Mouse (Mus musculus) limb, embryonic 14.5 days (tissue): ENCODE measurements at regions not wholly inside any gene's neighbourhood (a gene's known extent, or its start where the extent isn't known, plus 50 kb on each side); places are given as distances from the start of the nearest gene placed in this dataset.

Experiments
- ATAC-seq: fragments of 200-750 bp; cut with Nextera tagmentation; 2 replicates; pipeline ENCODE4 v1.8.0; 2017; ENCODE audit warnings: low read depth, moderate number of reproducible peaks, moderate TSS enrichment; ENCODE audit not compliant: low FRiP score
- DNase-seq: peaks from one replicate; pipeline ENCODE4 v3.0.0-alpha.2; 2015; ENCODE audit warnings: low spot score
- H3K27ac ChIP-seq: fragments of 300-500 bp; sonication (generic); replicated peaks from 2 replicates; pipeline ENCODE4 v1.5.1; 2014; ENCODE audit warnings: low read depth, mild to moderate bottlenecking, low read length, moderate library complexity, mixed read lengths
- H3K27me3 ChIP-seq: fragments of 300-500 bp; sonication (generic); 2 replicates; pipeline ENCODE4 v1.6.1; 2014; ENCODE audit warnings: low read length, mixed read lengths; ENCODE audit not compliant: control insufficient read depth, insufficient read depth
- H3K36me3 ChIP-seq: fragments of 300-500 bp; sonication (generic); 2 replicates; pipeline ENCODE4 v1.6.1; 2014; ENCODE audit warnings: mild to moderate bottlenecking, low read length, moderate library complexity, mixed read lengths; ENCODE audit not compliant: control insufficient read depth, insufficient read depth
- H3K4me1 ChIP-seq: fragments of 300-500 bp; sonication (generic); 2 replicates; pipeline ENCODE4 v1.6.1; 2014; ENCODE audit warnings: antibody characterized with exemption, low read length, mixed read lengths; ENCODE audit not compliant: control insufficient read depth, insufficient read depth
- H3K4me2 ChIP-seq: fragments of 300-500 bp; sonication (generic); replicated peaks from 2 replicates; pipeline ENCODE4 v1.6.1; 2014; ENCODE audit warnings: low read depth, mild to moderate bottlenecking, low read length, moderate library complexity; ENCODE audit not compliant: severe bottlenecking
- H3K4me3 ChIP-seq: fragments of 300-500 bp; sonication (generic); replicated peaks from 2 replicates; pipeline ENCODE4 v1.5.1; 2014; ENCODE audit warnings: low read length
- H3K9ac ChIP-seq: fragments of 300-500 bp; sonication (generic); 2 replicates; pipeline ENCODE4 v1.6.1; 2014; ENCODE audit warnings: mild to moderate bottlenecking, low read depth, low read length, moderate library complexity; ENCODE audit not compliant: severe bottlenecking
- H3K9me3 ChIP-seq: fragments of 300-500 bp; sonication (generic); 2 replicates; pipeline ENCODE4 v1.6.1; 2016; ENCODE audit warnings: low read length; ENCODE audit not compliant: control insufficient read depth
- POLR2A ChIP-seq: fragments of 200-500 bp; IDR thresholded peaks from 2 replicates; pipeline ENCODE4 v1.8.0; 2012; ENCODE audit warnings: inconsistent platforms, mild to moderate bottlenecking, moderate library complexity, borderline replicate concordance; ENCODE audit not compliant: insufficient read depth, insufficient read length; ENCODE audit errors: extremely low read depth
- WGBS: fragments of 180-500 bp; shearing (Covaris S2); extraction: QIAGEN DNeasy Blood & Tissue Kit; methylation state at CpG from one replicate; pipeline ENCODE4 v1.1.7; 2014; 5-methylcytosine and 5-hydroxymethylcytosine counted together

- Histone ChIP-seq H3K27me3 (no peaks in the 10 kb centered on the region), H3K9me3 (no peaks in the 10 kb centered on the region), H3K36me3 (no peaks in the 10 kb centered on the region), H3K27ac (no peak overlapping the region), H3K4me1 (no peaks in the 10 kb centered on the region), H3K4me2 (no peak overlapping the region), H3K4me3 (no peak overlapping the region), H3K9ac (no peak overlapping the region)
- no peak for DNase-seq
- no peak for ATAC-seq
- 62% methylated on average over 6 of the region's 6 CpGs for WGBS
- TF ChIP-seq POLR2A: no peak
Observed at GRCm38 (mm10) chr5:28530202-28530855, 63.3 kb upstream of the Shh start.

GRCm38 (mm10) chr5:28526435-28526834 is 59.4 kb upstream of the Shh start:
- ATAC-seq (no peak), DNase-seq (no peak)
- Histone ChIP-seq H3K4me1 (no peaks in the 10 kb centered on the region), H3K36me3 (no peaks in the 10 kb centered on the region), H3K4me2 (no peak overlapping the region), H3K9ac (no peak overlapping the region), H3K27ac (no peak overlapping the region), H3K9me3 (no peaks in the 10 kb centered on the region), H3K4me3 (no peak overlapping the region), H3K27me3 (no peaks in the 10 kb centered on the region)
- WGBS: 81% methylated on average over 3 of the region's 3 CpGs
- no peak for TF ChIP-seq POLR2A

- no peak overlapping the region for H3K4me2 ChIP-seq
- no peaks in the 10 kb centered on the region for H3K4me1 ChIP-seq
- H3K4me3 ChIP-seq: no peak overlapping the region
- no peaks in the 10 kb centered on the region for H3K9me3 ChIP-seq
- H3K36me3 ChIP-seq: no peaks in the 10 kb centered on the region
- 32% methylated on average over 9 of the region's 9 CpGs for WGBS
- H3K27ac ChIP-seq: no peak overlapping the region
- no peaks in the 10 kb centered on the region for H3K27me3 ChIP-seq
- DNase-seq (peak; percentile 66), ATAC-seq (0 out of 2 replicates have a peak, but pooled peaks have one; percentile 30)
- TF ChIP-seq POLR2A: no peak
- no peak overlapping the region for H3K9ac ChIP-seq
Observed at GRCm38 (mm10) chr5:28520800-28521707, 54.0 kb upstream of the Shh start.

GRCm38 (mm10) chr5:28519059-28519543 is 52.0 kb upstream of the Shh start:
- no peak overlapping the region for H3K27ac ChIP-seq
- no peaks in the 10 kb centered on the region for H3K27me3 ChIP-seq
- no peak for DNase-seq
- no peak overlapping the region for H3K4me3 ChIP-seq
- H3K4me2 ChIP-seq: no peak overlapping the region
- ATAC-seq: no peak
- WGBS: 92% methylated on average over 3 of the region's 3 CpGs
- no peaks in the 10 kb centered on the region for H3K9me3 ChIP-seq
- no peak overlapping the region for H3K9ac ChIP-seq
- no peak for TF ChIP-seq POLR2A
- no peaks in the 10 kb centered on the region for H3K36me3 ChIP-seq
- no peaks in the 10 kb centered on the region for H3K4me1 ChIP-seq
